Mouse (Mus musculus): ENCODE data around the gene Mnat1. TPM values are rescaled to one million over a fixed set of nuclear protein-coding genes. Genes with fewer than 3 reads are reported as not detected.

Mnat1 gene
- polyA plus RNA-seq, 1 experiment from 2014 or later: 36.6 TPM

DNA sequence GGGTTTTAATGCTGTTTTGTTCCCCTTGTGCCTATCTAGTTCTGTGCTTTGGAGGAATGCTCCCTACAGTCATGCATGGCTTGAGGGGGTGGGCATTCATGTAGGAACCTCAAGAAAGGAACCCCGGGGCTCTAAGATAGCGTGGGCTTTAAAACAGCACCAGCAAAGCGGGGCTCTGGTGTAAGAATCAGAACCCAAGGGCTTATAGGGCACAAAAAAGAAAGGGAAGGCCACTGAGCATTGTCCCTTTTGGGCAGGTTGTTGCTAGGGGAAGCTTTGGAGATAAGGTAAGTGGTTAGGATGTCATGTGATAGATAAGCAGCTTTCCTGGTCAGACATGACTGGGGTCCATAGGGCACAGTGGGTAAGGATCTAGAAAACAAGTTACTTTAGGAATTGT is 165.1 kb downstream of the Mnat1 start:
- Histone ChIP-seq H3K4me1 (ENCODE audit: control insufficient read depth, insufficient read depth, low read length) (peaks cover 4% of the 10 kb centered on the region; the same call in 1 of the 2 replicates), H3K27me3 (ENCODE audit: control insufficient read depth, insufficient read depth, low read length) (no peaks in the 10 kb centered on the region), H3K9me3 (ENCODE audit: control insufficient read depth, low read depth, low read length) (no peaks in the 10 kb centered on the region), H3K9ac (replicated peaks; ENCODE audit: low read depth, low read length) (no peak overlapping the region), H3K36me3 (ENCODE audit: control insufficient read depth, insufficient read depth, low read length) (no peaks in the 10 kb centered on the region; the same call in 1 of the 2 replicates), H3K4me2 (replicated peaks; ENCODE audit: low read depth, low read length) (no peak overlapping the region), H3K4me3 (ENCODE audit: low read depth, low read length) (no peak overlapping the region), H3K27ac (ENCODE audit: low read length) (no peak overlapping the region)
- no peak for ATAC-seq (ENCODE audit: insufficient number of reproducible peaks, insufficient read depth, low FRiP score, low read depth)
- 93% methylated on average over 3 of the region's 3 CpGs for WGBS

DNA sequence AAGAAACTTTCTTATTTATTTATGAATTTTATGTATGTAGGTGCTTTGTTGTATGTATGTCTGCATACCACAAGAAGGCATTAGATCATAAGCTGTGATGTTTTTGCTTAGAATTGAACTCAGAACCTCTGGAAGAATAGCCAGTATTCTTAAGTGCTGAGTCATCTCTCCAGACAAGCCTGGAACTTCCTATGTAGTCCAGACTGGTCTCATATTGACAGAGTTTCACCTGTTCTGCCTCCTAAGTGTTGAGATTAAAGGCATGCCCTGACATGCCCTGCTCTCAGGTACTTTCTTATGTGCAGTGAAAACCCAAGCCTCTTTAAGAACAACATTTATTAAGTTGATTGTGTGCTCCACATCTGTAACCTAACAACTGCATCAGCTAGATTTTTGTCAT is 171.4 kb downstream of the Mnat1 start:
- H3K9ac ChIP-seq (replicated peaks; ENCODE audit: low read depth, low read length): no peak overlapping the region
- no peaks in the 10 kb centered on the region for H3K27me3 ChIP-seq (ENCODE audit: control insufficient read depth, insufficient read depth, low read length)
- H3K9me3 ChIP-seq (ENCODE audit: control insufficient read depth, low read depth, low read length): no peaks in the 10 kb centered on the region
- no peak overlapping the region for H3K4me2 ChIP-seq (replicated peaks; ENCODE audit: low read depth, low read length)
- no peaks in the 10 kb centered on the region for H3K4me1 ChIP-seq (ENCODE audit: control insufficient read depth, insufficient read depth, low read length)
- no peak for ATAC-seq (ENCODE audit: insufficient number of reproducible peaks, insufficient read depth, low FRiP score, low read depth)
- H3K36me3 ChIP-seq (ENCODE audit: control insufficient read depth, insufficient read depth, low read length): no peaks in the 10 kb centered on the region
- no peak overlapping the region for H3K27ac ChIP-seq (ENCODE audit: low read length)
- H3K4me3 ChIP-seq (ENCODE audit: low read depth, low read length): no peak overlapping the region

DNA sequence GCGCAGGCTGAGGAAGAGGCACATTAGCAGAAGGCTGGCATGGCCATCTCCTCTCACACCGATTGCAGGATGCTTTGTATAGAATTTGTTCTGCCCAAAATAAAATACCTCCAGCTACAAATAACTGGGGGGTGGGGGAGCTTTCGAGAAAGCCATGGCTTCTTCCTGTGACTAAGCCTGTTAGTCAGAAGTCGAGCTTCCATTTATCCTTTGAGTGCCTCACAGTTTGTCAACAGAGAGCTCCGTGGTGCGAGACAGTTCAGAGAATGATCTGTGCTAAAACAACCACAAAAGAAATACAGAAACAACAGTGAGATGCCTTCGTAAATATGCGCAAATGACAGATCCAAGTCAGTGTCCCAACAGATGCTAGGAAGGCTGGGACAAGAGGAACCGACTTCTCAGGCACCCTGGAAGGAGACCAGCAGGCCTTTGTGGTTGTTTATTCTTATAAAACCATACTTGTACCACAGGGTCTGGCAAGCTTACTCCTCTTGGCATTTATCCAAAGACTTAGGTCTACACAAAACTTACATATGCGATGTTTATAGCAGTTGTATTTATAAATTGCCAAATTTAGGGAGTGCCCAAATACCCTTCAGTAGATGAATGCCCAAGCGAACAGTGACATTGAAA is 172.1 kb downstream of the Mnat1 start:
- H3K9ac ChIP-seq (replicated peaks; ENCODE audit: low read depth, low read length): no peak overlapping the region
- no peaks in the 10 kb centered on the region for H3K36me3 ChIP-seq (ENCODE audit: control insufficient read depth, insufficient read depth, low read length)
- WGBS: 67% methylated on average over 11 of the region's 11 CpGs
- no peaks in the 10 kb centered on the region for H3K27me3 ChIP-seq (ENCODE audit: control insufficient read depth, insufficient read depth, low read length)
- H3K9me3 ChIP-seq (ENCODE audit: control insufficient read depth, low read depth, low read length): no peaks in the 10 kb centered on the region
- ATAC-seq (ENCODE audit: insufficient number of reproducible peaks, insufficient read depth, low FRiP score, low read depth): no peak
- no peak overlapping the region for H3K27ac ChIP-seq (ENCODE audit: low read length)
- H3K4me3 ChIP-seq (ENCODE audit: low read depth, low read length): no peak overlapping the region
- H3K4me1 ChIP-seq (ENCODE audit: control insufficient read depth, insufficient read depth, low read length): no peaks in the 10 kb centered on the region
- H3K4me2 ChIP-seq (replicated peaks; ENCODE audit: low read depth, low read length): no peak overlapping the region

DNA sequence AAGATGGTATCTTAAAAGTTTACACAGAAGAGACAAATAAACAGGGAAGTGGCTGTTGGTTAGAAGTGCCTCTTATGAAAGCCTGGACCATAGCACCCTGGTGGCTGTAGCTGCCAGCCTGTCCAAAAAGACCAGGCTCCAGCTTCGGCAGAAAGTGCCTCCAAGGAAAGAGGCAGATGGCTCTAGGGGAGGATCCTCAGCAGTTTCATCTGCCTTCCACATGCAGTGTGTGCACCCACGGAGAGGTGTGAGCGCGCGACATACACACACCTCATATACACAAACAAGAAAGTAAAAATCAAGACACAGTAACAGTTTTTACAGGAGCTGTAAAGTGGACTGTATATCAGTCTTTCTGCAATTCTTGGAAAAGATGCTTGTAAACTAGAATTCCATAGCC is 175.1 kb downstream of the Mnat1 start:
- 87% methylated on average over 5 of the region's 5 CpGs for WGBS
- no peaks in the 10 kb centered on the region for H3K4me1 ChIP-seq (ENCODE audit: control insufficient read depth, insufficient read depth, low read length)

DNA sequence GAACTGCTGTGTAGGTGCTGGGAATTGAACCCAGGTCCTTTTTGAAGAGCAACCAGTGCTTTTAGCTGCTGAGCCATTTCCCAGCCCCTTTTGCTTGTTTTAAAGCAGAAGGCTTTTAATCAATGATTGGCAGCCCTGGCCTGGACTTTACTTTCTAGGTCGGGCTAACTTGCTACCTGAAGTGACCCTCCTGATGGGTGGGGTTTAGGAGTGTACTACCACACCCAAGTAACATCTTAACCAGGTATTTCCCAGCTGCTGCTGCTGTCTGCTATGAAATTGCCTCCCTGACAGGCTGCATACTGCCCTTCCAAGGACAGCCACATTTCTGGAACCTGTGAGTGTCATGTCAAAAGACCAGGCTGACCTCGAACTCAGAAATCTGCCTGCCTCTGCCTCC is 177.0 kb downstream of the Mnat1 start:
- no peak overlapping the region for H3K27ac ChIP-seq (ENCODE audit: low read length)
- H3K4me2 ChIP-seq (replicated peaks; ENCODE audit: low read depth, low read length): no peak overlapping the region
- no peaks in the 10 kb centered on the region for H3K27me3 ChIP-seq (ENCODE audit: control insufficient read depth, insufficient read depth, low read length)
- H3K9me3 ChIP-seq (ENCODE audit: control insufficient read depth, low read depth, low read length): no peaks in the 10 kb centered on the region
- no peaks in the 10 kb centered on the region for H3K4me1 ChIP-seq (ENCODE audit: control insufficient read depth, insufficient read depth, low read length)
- no peak overlapping the region for H3K4me3 ChIP-seq (ENCODE audit: low read depth, low read length)
- no peaks in the 10 kb centered on the region for H3K36me3 ChIP-seq (ENCODE audit: control insufficient read depth, insufficient read depth, low read length)
- no peak overlapping the region for H3K9ac ChIP-seq (replicated peaks; ENCODE audit: low read depth, low read length)
- WGBS: 82% methylated on average over 2 of the region's 2 CpGs
- ATAC-seq (ENCODE audit: insufficient number of reproducible peaks, insufficient read depth, low FRiP score, low read depth): no peak

More for the DNA sequence above, 175.1 kb downstream of the Mnat1 start:
- Histone ChIP-seq H3K9ac (replicated peaks; ENCODE audit: low read depth, low read length) (no peak overlapping the region), H3K4me2 (replicated peaks; ENCODE audit: low read depth, low read length) (no peak overlapping the region), H3K36me3 (ENCODE audit: control insufficient read depth, insufficient read depth, low read length) (no peaks in the 10 kb centered on the region), H3K4me3 (ENCODE audit: low read depth, low read length) (no peak overlapping the region), H3K27ac (ENCODE audit: low read length) (no peak overlapping the region), H3K27me3 (ENCODE audit: control insufficient read depth, insufficient read depth, low read length) (no peaks in the 10 kb centered on the region), H3K9me3 (ENCODE audit: control insufficient read depth, low read depth, low read length) (no peaks in the 10 kb centered on the region)
- ATAC-seq (ENCODE audit: insufficient number of reproducible peaks, insufficient read depth, low FRiP score, low read depth): no peak

DNA sequence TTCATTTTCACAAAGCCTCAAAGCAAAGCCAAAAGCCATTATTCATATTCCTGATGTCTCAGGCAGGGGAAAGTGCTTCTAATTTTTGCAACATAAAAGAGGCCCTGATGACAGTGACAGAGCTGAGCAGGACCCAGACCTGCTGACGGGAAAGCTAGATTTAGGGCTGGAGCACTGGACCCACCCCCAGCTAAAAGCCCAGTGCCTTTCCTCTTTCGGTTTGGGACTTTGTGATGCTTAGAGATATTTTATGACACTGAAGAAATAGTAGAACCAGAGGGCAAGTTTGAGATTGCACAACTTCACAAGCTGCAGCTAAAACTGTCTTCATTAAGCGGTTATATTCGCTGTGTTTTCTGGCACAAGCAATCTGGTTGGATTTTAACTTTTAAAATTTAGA is 181.1 kb downstream of the Mnat1 start:
- H3K27ac ChIP-seq (ENCODE audit: low read length): no peak overlapping the region
- H3K27me3 ChIP-seq (ENCODE audit: control insufficient read depth, insufficient read depth, low read length): no peaks in the 10 kb centered on the region
- no peaks in the 10 kb centered on the region for H3K4me1 ChIP-seq (ENCODE audit: control insufficient read depth, insufficient read depth, low read length)
- H3K9ac ChIP-seq (replicated peaks; ENCODE audit: low read depth, low read length): no peak overlapping the region
- ATAC-seq (ENCODE audit: insufficient number of reproducible peaks, insufficient read depth, low FRiP score, low read depth): no peak
- no peak overlapping the region for H3K4me2 ChIP-seq (replicated peaks; ENCODE audit: low read depth, low read length)
- no peak overlapping the region for H3K4me3 ChIP-seq (ENCODE audit: low read depth, low read length)
- no peaks in the 10 kb centered on the region for H3K36me3 ChIP-seq (ENCODE audit: control insufficient read depth, insufficient read depth, low read length)
- 64% methylated on average over 4 of the region's 4 CpGs for WGBS
- no peaks in the 10 kb centered on the region for H3K9me3 ChIP-seq (ENCODE audit: control insufficient read depth, low read depth, low read length)

DNA sequence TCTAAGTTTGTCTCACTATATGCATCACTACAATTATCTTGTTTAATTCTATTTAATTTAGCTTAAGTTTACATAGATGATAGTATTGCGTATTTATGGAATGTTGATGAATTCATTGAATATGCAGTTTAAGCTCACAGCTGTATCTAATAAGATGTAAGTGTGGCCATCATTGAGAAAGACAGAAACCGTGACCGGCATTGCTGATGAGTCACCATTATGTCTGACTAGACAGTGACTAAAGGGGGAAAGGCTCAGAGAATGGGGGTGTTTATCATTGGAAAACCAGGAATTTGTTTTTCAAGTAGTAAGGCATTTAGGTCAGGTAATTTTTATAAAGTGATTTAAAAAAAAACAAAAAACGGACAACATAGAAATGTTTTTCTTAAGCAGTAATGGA is 184.2 kb downstream of the Mnat1 start:
- no peak overlapping the region for H3K4me2 ChIP-seq (replicated peaks; ENCODE audit: low read depth, low read length)
- no peaks in the 10 kb centered on the region for H3K4me1 ChIP-seq (ENCODE audit: control insufficient read depth, insufficient read depth, low read length)
- H3K27ac ChIP-seq (ENCODE audit: low read length): no peak overlapping the region
- H3K36me3 ChIP-seq (ENCODE audit: control insufficient read depth, insufficient read depth, low read length): no peaks in the 10 kb centered on the region
- H3K9ac ChIP-seq (replicated peaks; ENCODE audit: low read depth, low read length): no peak overlapping the region
- ATAC-seq (ENCODE audit: insufficient number of reproducible peaks, insufficient read depth, low FRiP score, low read depth): no peak
- 90% methylated on average over 4 of the region's 4 CpGs for WGBS
- H3K27me3 ChIP-seq (ENCODE audit: control insufficient read depth, insufficient read depth, low read length): no peaks in the 10 kb centered on the region
- no peaks in the 10 kb centered on the region for H3K9me3 ChIP-seq (ENCODE audit: control insufficient read depth, low read depth, low read length)
- H3K4me3 ChIP-seq (ENCODE audit: low read depth, low read length): no peak overlapping the region

DNA sequence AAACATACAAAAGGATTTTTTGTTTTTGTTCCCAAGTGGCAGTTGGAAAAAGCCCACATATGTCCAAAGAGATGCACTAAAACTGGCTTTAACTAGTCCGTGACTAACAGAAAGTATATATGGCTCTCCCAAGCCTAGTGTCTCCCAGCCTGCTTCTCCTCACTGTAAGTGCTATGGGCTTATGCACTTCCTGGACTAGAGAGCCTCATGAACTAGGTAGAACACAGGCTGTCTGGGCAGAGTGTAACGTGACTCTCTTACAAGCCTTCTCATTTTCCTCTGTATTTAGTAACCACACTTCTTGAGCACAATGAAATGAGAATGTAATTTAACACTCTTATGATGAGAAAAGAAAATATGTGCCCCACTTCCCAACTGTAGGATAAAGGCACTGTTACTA is 185.2 kb downstream of the Mnat1 start:
- WGBS: 72% methylated on average over 2 of the region's 2 CpGs
- H3K9me3 ChIP-seq (ENCODE audit: control insufficient read depth, low read depth, low read length): no peaks in the 10 kb centered on the region
- no peaks in the 10 kb centered on the region for H3K27me3 ChIP-seq (ENCODE audit: control insufficient read depth, insufficient read depth, low read length)
- no peak overlapping the region for H3K4me3 ChIP-seq (ENCODE audit: low read depth, low read length)
- H3K27ac ChIP-seq (ENCODE audit: low read length): no peak overlapping the region
- no peak for ATAC-seq (ENCODE audit: insufficient number of reproducible peaks, insufficient read depth, low FRiP score, low read depth)
- no peaks in the 10 kb centered on the region for H3K36me3 ChIP-seq (ENCODE audit: control insufficient read depth, insufficient read depth, low read length)
- H3K4me2 ChIP-seq (replicated peaks; ENCODE audit: low read depth, low read length): no peak overlapping the region
- H3K9ac ChIP-seq (replicated peaks; ENCODE audit: low read depth, low read length): no peak overlapping the region
- no peaks in the 10 kb centered on the region for H3K4me1 ChIP-seq (ENCODE audit: control insufficient read depth, insufficient read depth, low read length)

Measured in stomach, embryonic 14.5 days (tissue).